Mouse (Mus musculus) limb, embryonic 15.5 days (tissue): ENCODE data around the gene Lekr1. TPM values are rescaled to one million over a fixed set of nuclear protein-coding genes. Genes with fewer than 3 reads are reported as not detected.

Experiments used
- ATAC-seq: fragments of 200-750 bp; cut with Nextera tagmentation; 2 replicates; pipeline ENCODE4 v1.8.0; 2017; ENCODE audit warnings: low read depth, moderate TSS enrichment; ENCODE audit not compliant: insufficient number of reproducible peaks, low FRiP score, low TSS enrichment
- H3K27ac ChIP-seq: fragments of 300-500 bp; sonication (generic); 2 replicates; pipeline ENCODE4 v1.5.1; 2015; ENCODE audit warnings: moderate library complexity, mild to moderate bottlenecking, inconsistent platforms
- H3K27me3 ChIP-seq: fragments of 300-500 bp; sonication (generic); 2 replicates; pipeline ENCODE4 v1.6.1; 2015; ENCODE audit warnings: inconsistent platforms
- H3K36me3 ChIP-seq: fragments of 300-500 bp; sonication (generic); 2 replicates; pipeline ENCODE4 v1.6.1; 2015; ENCODE audit warnings: inconsistent platforms
- H3K4me1 ChIP-seq: fragments of 300-500 bp; sonication (generic); 2 replicates; pipeline ENCODE4 v1.6.1; 2015; ENCODE audit warnings: inconsistent platforms
- H3K4me2 ChIP-seq: fragments of 300-500 bp; sonication (generic); 2 replicates; pipeline ENCODE4 v1.6.1; 2015; ENCODE audit warnings: mild to moderate bottlenecking, inconsistent platforms
- H3K4me3 ChIP-seq: fragments of 300-500 bp; sonication (generic); 2 replicates; pipeline ENCODE4 v1.5.1; 2015; ENCODE audit warnings: mild to moderate bottlenecking, inconsistent platforms
- H3K9ac ChIP-seq: fragments of 300-500 bp; sonication (generic); 2 replicates; pipeline ENCODE4 v1.6.1; 2015; ENCODE audit warnings: inconsistent platforms
- H3K9me3 ChIP-seq: fragments of 300-500 bp; sonication (generic); 2 replicates; pipeline ENCODE4 v1.6.1; 2016; ENCODE audit warnings: inconsistent platforms
- WGBS: fragments of 180-500 bp; shearing (Covaris S2); methylation state at CpG from one replicate; pipeline ENCODE4 v1.1.7; 2015; 5-methylcytosine and 5-hydroxymethylcytosine counted together
- microRNA-seq: library from miRNA; unstranded; fragments of <30 nt; microRNA quantifications from one replicate; pipeline ENCODE4, GENCODE M21; 2016
- polyA plus RNA-seq: library from polyadenylated mRNA; unstranded; fragments of >200 nt; fragmentation: Nextera tagmentation; extraction: Ambion mirVana; gene quantifications from 2 replicates; pipeline ENCODE4 v1.2.1, GENCODE M21; 2015

Gene Lekr1
- polyA plus RNA-seq, 1 experiment from 2014 or later = 7.2 TPM

GRCm38 (mm10) chr3:65863762-65864377 is 197.8 kb downstream of the Lekr1 start:
- Histone ChIP-seq H3K4me1 (peaks cover 20% of the 10 kb centered on the region), H3K4me3 (no peak overlapping the region), H3K36me3 (no peaks in the 10 kb centered on the region), H3K4me2 (peak overlapping the region; percentile 27; the same call in 1 of the 2 replicates), H3K9me3 (no peaks in the 10 kb centered on the region), H3K27me3 (0 out of 2 replicates have a peak, but pooled peaks cover 9% of the 10 kb centered on the region), H3K27ac (no peak overlapping the region), H3K9ac (no peak overlapping the region)
- WGBS = 60% methylated on average over 16 of the region's 16 CpGs
- no peak for ATAC-seq

GRCm38 (mm10) chr3:65868931-65869330 is 202.9 kb downstream of the Lekr1 start:
- Histone ChIP-seq H3K36me3 (no peaks in the 10 kb centered on the region), H3K9me3 (no peaks in the 10 kb centered on the region), H3K27me3 (0 out of 2 replicates have a peak, but pooled peaks cover 7% of the 10 kb centered on the region), H3K27ac (no peak overlapping the region), H3K4me1 (peaks cover 11% of the 10 kb centered on the region), H3K4me2 (no peak overlapping the region), H3K9ac (no peak overlapping the region), H3K4me3 (no peak overlapping the region)
- no peak for ATAC-seq
- WGBS = 87% methylated on average over 8 of the region's 8 CpGs

GRCm38 (mm10) chr3:65869724-65870123 is 203.7 kb downstream of the Lekr1 start:
- Histone ChIP-seq H3K9me3 (no peaks in the 10 kb centered on the region), H3K27ac (no peak overlapping the region), H3K36me3 (no peaks in the 10 kb centered on the region), H3K27me3 (no peaks in the 10 kb centered on the region), H3K4me2 (no peak overlapping the region), H3K4me3 (no peak overlapping the region), H3K9ac (no peak overlapping the region), H3K4me1 (peaks cover 10% of the 10 kb centered on the region)
- ATAC-seq = no peak
- 74% methylated on average over 6 of the region's 6 CpGs for WGBS

- Histone ChIP-seq H3K9me3 (no peaks in the 10 kb centered on the region), H3K27ac (no peak overlapping the region), H3K4me3 (no peak overlapping the region), H3K4me1 (peaks cover 10% of the 10 kb centered on the region), H3K4me2 (peak overlapping the region; percentile 4; the same call in 1 of the 2 replicates), H3K27me3 (no peaks in the 10 kb centered on the region), H3K9ac (no peak overlapping the region), H3K36me3 (no peaks in the 10 kb centered on the region)
- no peak for ATAC-seq
- WGBS = 19% methylated on average over 12 of the region's 12 CpGs
Observed at GRCm38 (mm10) chr3:65871188-65871603, 205.2 kb downstream of the Lekr1 start.

GRCm38 (mm10) chr3:65871609-65872272 is 205.7 kb downstream of the Lekr1 start:
- Histone ChIP-seq H3K27ac (no peak overlapping the region), H3K36me3 (no peaks in the 10 kb centered on the region), H3K4me3 (no peak overlapping the region), H3K9me3 (no peaks in the 10 kb centered on the region), H3K4me1 (peaks cover 10% of the 10 kb centered on the region), H3K9ac (no peak overlapping the region), H3K27me3 (no peaks in the 10 kb centered on the region), H3K4me2 (no peak overlapping the region)
- WGBS = 46% methylated on average over 10 of the region's 10 CpGs
- ATAC-seq = no peak

GRCm38 (mm10) chr3:65873093-65873830 is 207.2 kb downstream of the Lekr1 start:
- Histone ChIP-seq H3K9ac (no peak overlapping the region), H3K4me1 (peaks cover 10% of the 10 kb centered on the region), H3K9me3 (no peaks in the 10 kb centered on the region), H3K27me3 (no peaks in the 10 kb centered on the region), H3K36me3 (no peaks in the 10 kb centered on the region), H3K27ac (no peak overlapping the region), H3K4me3 (no peak overlapping the region), H3K4me2 (no peak overlapping the region)
- ATAC-seq = no peak
- 76% methylated on average over 13 of the region's 13 CpGs for WGBS

Small RNAs within 50 kb of the gene (microRNA-seq; reads per million reads assigned to microRNA genes)
- not detected for gene Mir8120

Other genes starting within 250 kb of the Lekr1 start
- gene Tiparp, start 137.8 kb upstream of the Lekr1 start, polyA plus RNA-seq = 36.8 and 39.0 TPM in 2 replicates